7 mouse cellular contexts compared by ENCODE assay signal in the genomic region with DNA sequence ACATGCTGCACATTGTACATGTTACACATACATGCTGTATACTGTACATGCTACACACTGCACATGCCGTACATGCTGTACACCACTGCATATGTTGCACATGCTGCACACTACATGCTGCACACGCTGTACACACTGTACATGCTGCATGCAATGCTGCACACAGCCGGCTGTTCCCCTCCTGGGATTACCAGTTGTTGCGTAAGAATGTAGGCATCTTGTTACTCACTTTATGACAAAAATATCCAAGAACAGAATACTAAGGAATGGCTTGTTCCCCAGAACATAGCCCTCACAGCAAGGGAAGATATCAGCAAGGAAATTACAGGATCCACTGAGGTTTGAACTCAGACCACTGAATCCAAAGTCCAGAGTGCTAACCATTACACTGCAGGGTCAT. TPM values are rescaled to one million over a fixed set of nuclear protein-coding genes. Genes with fewer than 3 reads are reported as not detected.
"Had no signal": no experiment of that assay in that cellular context is flagged by ENCODE, and none has a peak within 500 bp of the region (broad histone marks: within the 10 kb centered on the region; RNA-seq: fewer than 3 reads in every experiment).

No protein-coding gene starts in this region.

- DNase-seq: kidney, adult 8-10 months; kidney, postnatal 25 days; lung, adult 2 months; lung, postnatal 36 days; right cerebral cortex, postnatal 25 days had no signal

RNA-seq across cellular contexts. Expression of gene Rnf182, which starts 47.7 kb away (rescaled TPM):
- total RNA-seq: megakaryocyte progenitor cell, adult 5-6 weeks had no signal
- polyA plus RNA-seq: liver, embryonic 15.5 days had no signal
